Mouse (Mus musculus): ENCODE results near the gene Gm3012. TPM values are rescaled to one million over a fixed set of nuclear protein-coding genes. Genes with fewer than 3 reads are reported as not detected.
"Not testable (repeated sequence)": the region's sequence is repeated elsewhere in the genome, so short reads cannot be mapped to it uniquely, and the experiment has no call there.

The Gm3012 gene
- not detected in 2 replicates for polyA plus RNA-seq (2016; fragmentation: Nextera tagmentation; extraction: Ambion mirVana)

- H3K9ac ChIP-seq; H3K36me3 ChIP-seq; H3K27me3 ChIP-seq; H3K4me3 ChIP-seq; H3K4me2 ChIP-seq (replicated peaks); ATAC-seq (ENCODE audit: low FRiP score); H3K4me1 ChIP-seq; H3K27ac ChIP-seq; H3K9me3 ChIP-seq (replicated peaks): not testable (repeated sequence)
- no CpG with 5 or more reads among the region's 2 CpGs for WGBS
Observed at GRCm38 (mm10) chr14:3634212-3634611, at the start of gene Gm3012. TSS of gene Gm3012 (plus strand) at chr14:3634512.

- not testable (repeated sequence) for H3K4me3 ChIP-seq; H3K4me2 ChIP-seq (replicated peaks); H3K4me1 ChIP-seq; ATAC-seq (ENCODE audit: low FRiP score); H3K36me3 ChIP-seq; H3K27ac ChIP-seq; H3K9ac ChIP-seq; H3K27me3 ChIP-seq; H3K9me3 ChIP-seq (replicated peaks)
- WGBS, result no CpG with 5 or more reads among the region's 32 CpGs
Observed at GRCm38 (mm10) chr14:3651730-3652129, 17.4 kb downstream of the Gm3012 start, which contains the start of gene Gm3020. TSS of gene Gm3020 (plus strand) at chr14:3652030.

GRCm38 (mm10) chr14:3688483-3688882 is 54.2 kb downstream of the Gm3012 start, which contains the start of gene Gm3043:
TSS of gene Gm3043 (plus strand) at chr14:3688783.
- not testable (repeated sequence) for H3K4me3 ChIP-seq; H3K4me2 ChIP-seq (replicated peaks); H3K4me1 ChIP-seq; ATAC-seq (ENCODE audit: low FRiP score); H3K9ac ChIP-seq; H3K36me3 ChIP-seq; H3K27ac ChIP-seq; H3K27me3 ChIP-seq; H3K9me3 ChIP-seq (replicated peaks)
- WGBS, result no CpG with 5 or more reads among the region's 3 CpGs

Other genes starting within 250 kb of the Gm3012 start
- not detected in 2 replicates for gene Gm10413, start 239.4 kb upstream of the Gm3012 start, polyA plus RNA-seq (2016; fragmentation: Nextera tagmentation; extraction: Ambion mirVana)
- 3.9 and 5.7 TPM in 2 replicates for gene Gm10409, start 221.9 kb upstream of the Gm3012 start, polyA plus RNA-seq (2016; fragmentation: Nextera tagmentation; extraction: Ambion mirVana)
- 2.1 and 2.4 TPM in 2 replicates for gene Gm3005, start 206.4 kb upstream of the Gm3012 start, polyA plus RNA-seq (2016; fragmentation: Nextera tagmentation; extraction: Ambion mirVana)
- not detected in 2 replicates for gene Gm10408, start 185.1 kb upstream of the Gm3012 start, polyA plus RNA-seq (2016; fragmentation: Nextera tagmentation; extraction: Ambion mirVana)
- 3.9 and 5.7 TPM in 2 replicates for gene Gm3020, start 17.5 kb downstream of the Gm3012 start, polyA plus RNA-seq (2016; fragmentation: Nextera tagmentation; extraction: Ambion mirVana)
- gene Gm3043, start 54.3 kb downstream of the Gm3012 start, polyA plus RNA-seq (2016; fragmentation: Nextera tagmentation; extraction: Ambion mirVana), result not detected in 2 replicates
- gene Gm3002, start 175.6 kb downstream of the Gm3012 start, polyA plus RNA-seq (2016; fragmentation: Nextera tagmentation; extraction: Ambion mirVana), result 0.83 and 2.5 TPM in 2 replicates
- 0.40 TPM in 1 of 2 replicates, not detected in the other for gene Gm3033, start 211.7 kb downstream of the Gm3012 start, polyA plus RNA-seq (2016; fragmentation: Nextera tagmentation; extraction: Ambion mirVana)
- gene Gm2916, start 249.7 kb downstream of the Gm3012 start, polyA plus RNA-seq (2016; fragmentation: Nextera tagmentation; extraction: Ambion mirVana), result 0.26 TPM in 1 of 2 replicates, not detected in the other

Data from hindbrain, embryonic 12.5 days (tissue).